Mouse (Mus musculus): ENCODE data around the gene Emilin1. TPM values are rescaled to one million over a fixed set of nuclear protein-coding genes. Genes with fewer than 3 reads are reported as not detected.

The Emilin1 gene
- polyA plus RNA-seq, 1 experiment from 2014 or later, result 8.6 TPM

GRCm38 (mm10) chr5:30944956-30945781, 32.0 kb downstream of the Emilin1 start, which contains the start of gene Cgref1:
Cgref1 (minus strand) TSS chr5:30945591.
- peak within 1 kb of the TSS; percentile 46 for H3K4me3 ChIP-seq (ENCODE audit: low read depth, low read length)
- no peaks in the 10 kb centered on the region for H3K9me3 ChIP-seq (replicated peaks; ENCODE audit: control insufficient read depth, low read length)
- H3K27me3 ChIP-seq (replicated peaks; ENCODE audit: control insufficient read depth, insufficient read depth, low read length), result no peaks in the 10 kb centered on the region
- no peak within 1 kb of the TSS for H3K27ac ChIP-seq (ENCODE audit: low read depth, low read length)
- 4% methylated on average over 44 of the region's 44 CpGs for WGBS
- H3K4me1 ChIP-seq (ENCODE audit: control insufficient read depth, insufficient read depth, low read length), result peaks cover 1% of the 10 kb centered on the region
- peak within 1 kb of the TSS; percentile 72 for H3K9ac ChIP-seq (ENCODE audit: low read length)
- peak within 1 kb of the TSS; percentile 81 for H3K4me2 ChIP-seq (ENCODE audit: low read length)
- H3K36me3 ChIP-seq (ENCODE audit: control insufficient read depth, insufficient read depth, low read length), result no peaks in the 10 kb centered on the region
- DNase-seq (ENCODE audit: low spot score) (peak; percentile 74), ATAC-seq (peak; percentile 59)

- WGBS, result 77% methylated on average over 5 of the region's 5 CpGs
- H3K4me2 ChIP-seq (ENCODE audit: low read length), result no peak overlapping the region
- no peak overlapping the region for H3K4me3 ChIP-seq (ENCODE audit: low read depth, low read length)
- no peak overlapping the region for H3K27ac ChIP-seq (ENCODE audit: low read depth, low read length)
- H3K27me3 ChIP-seq (replicated peaks; ENCODE audit: control insufficient read depth, insufficient read depth, low read length), result no peaks in the 10 kb centered on the region
- H3K36me3 ChIP-seq (ENCODE audit: control insufficient read depth, insufficient read depth, low read length), result peaks cover 17% of the 10 kb centered on the region
- ATAC-seq, result no peak
- H3K4me1 ChIP-seq (ENCODE audit: control insufficient read depth, insufficient read depth, low read length), result peaks cover 6% of the 10 kb centered on the region
- no peak for DNase-seq (ENCODE audit: low spot score)
- no peak overlapping the region for H3K9ac ChIP-seq (ENCODE audit: low read length)
- H3K9me3 ChIP-seq (replicated peaks; ENCODE audit: control insufficient read depth, low read length), result no peaks in the 10 kb centered on the region
These were observed 35.4 kb downstream of the Emilin1 start for GRCm38 (mm10) chr5:30948620-30949019.

- ATAC-seq (peak; percentile 87), DNase-seq (ENCODE audit: low spot score) (peak; percentile 94)
- peak overlapping the region; percentile 49 for H3K4me3 ChIP-seq (ENCODE audit: low read depth, low read length)
- no peaks in the 10 kb centered on the region for H3K9me3 ChIP-seq (replicated peaks; ENCODE audit: control insufficient read depth, low read length)
- H3K4me2 ChIP-seq (ENCODE audit: low read length), result peak overlapping the region; percentile 92
- peaks cover 6% of the 10 kb centered on the region for H3K4me1 ChIP-seq (ENCODE audit: control insufficient read depth, insufficient read depth, low read length)
- H3K27ac ChIP-seq (ENCODE audit: low read depth, low read length), result peak overlapping the region; percentile 52; the same call in 1 of the 2 replicates
- H3K9ac ChIP-seq (ENCODE audit: low read length), result peak overlapping the region; percentile 70
- H3K36me3 ChIP-seq (ENCODE audit: control insufficient read depth, insufficient read depth, low read length), result peaks cover 28% of the 10 kb centered on the region
- no peaks in the 10 kb centered on the region for H3K27me3 ChIP-seq (replicated peaks; ENCODE audit: control insufficient read depth, insufficient read depth, low read length)
- under 1% methylated on average over 31 of the region's 31 CpGs for WGBS
These were observed 36.6 kb downstream of the Emilin1 start for GRCm38 (mm10) chr5:30949654-30950326.

- 0 out of 2 replicates have a peak, but pooled peaks have one; percentile 31 for ATAC-seq
These were observed 37.2 kb downstream of the Emilin1 start for GRCm38 (mm10) chr5:30950451-30950850.

GRCm38 (mm10) chr5:30950922-30951321, 37.7 kb downstream of the Emilin1 start:
- Histone ChIP-seq H3K36me3 (ENCODE audit: control insufficient read depth, insufficient read depth, low read length) (peaks cover 40% of the 10 kb centered on the region), H3K9me3 (replicated peaks; ENCODE audit: control insufficient read depth, low read length) (no peaks in the 10 kb centered on the region), H3K4me3 (ENCODE audit: low read depth, low read length) (no peak overlapping the region), H3K27me3 (replicated peaks; ENCODE audit: control insufficient read depth, insufficient read depth, low read length) (no peaks in the 10 kb centered on the region), H3K9ac (ENCODE audit: low read length) (no peak overlapping the region), H3K27ac (ENCODE audit: low read depth, low read length) (no peak overlapping the region), H3K4me1 (ENCODE audit: control insufficient read depth, insufficient read depth, low read length) (peaks cover 6% of the 10 kb centered on the region), H3K4me2 (ENCODE audit: low read length) (no peak overlapping the region)
- 94% methylated on average over 2 of the region's 2 CpGs for WGBS
- no peak for DNase-seq (ENCODE audit: low spot score)
- ATAC-seq, result no peak

More at GRCm38 (mm10) chr5:30950451-30950850, 37.2 kb downstream of the Emilin1 start:
- WGBS, result 61% methylated on average over 4 of the region's 4 CpGs
- no peak for DNase-seq (ENCODE audit: low spot score)
- Histone ChIP-seq H3K4me2 (ENCODE audit: low read length) (peak overlapping the region; percentile 92), H3K4me3 (ENCODE audit: low read depth, low read length) (peak overlapping the region; percentile 49), H3K27me3 (replicated peaks; ENCODE audit: control insufficient read depth, insufficient read depth, low read length) (no peaks in the 10 kb centered on the region), H3K27ac (ENCODE audit: low read depth, low read length) (no peak overlapping the region), H3K36me3 (ENCODE audit: control insufficient read depth, insufficient read depth, low read length) (peaks cover 35% of the 10 kb centered on the region), H3K9me3 (replicated peaks; ENCODE audit: control insufficient read depth, low read length) (no peaks in the 10 kb centered on the region), H3K9ac (ENCODE audit: low read length) (peak overlapping the region; percentile 70; the same call in 1 of the 2 replicates), H3K4me1 (ENCODE audit: control insufficient read depth, insufficient read depth, low read length) (peaks cover 6% of the 10 kb centered on the region)

GRCm38 (mm10) chr5:30951706-30952105, 38.5 kb downstream of the Emilin1 start:
- H3K27ac ChIP-seq (ENCODE audit: low read depth, low read length), result no peak overlapping the region
- DNase-seq (ENCODE audit: low spot score) (no peak), ATAC-seq (no peak)
- peaks cover 6% of the 10 kb centered on the region for H3K4me1 ChIP-seq (ENCODE audit: control insufficient read depth, insufficient read depth, low read length)
- H3K4me3 ChIP-seq (ENCODE audit: low read depth, low read length), result no peak overlapping the region
- no peaks in the 10 kb centered on the region for H3K27me3 ChIP-seq (replicated peaks; ENCODE audit: control insufficient read depth, insufficient read depth, low read length)
- WGBS, result 79% methylated on average over 6 of the region's 6 CpGs
- no peak overlapping the region for H3K9ac ChIP-seq (ENCODE audit: low read length)
- no peak overlapping the region for H3K4me2 ChIP-seq (ENCODE audit: low read length)
- H3K9me3 ChIP-seq (replicated peaks; ENCODE audit: control insufficient read depth, low read length), result no peaks in the 10 kb centered on the region
- H3K36me3 ChIP-seq (ENCODE audit: control insufficient read depth, insufficient read depth, low read length), result peaks cover 42% of the 10 kb centered on the region

- H3K27ac ChIP-seq (ENCODE audit: low read depth, low read length), result no peak overlapping the region
- WGBS, result 83% methylated on average over 5 of the region's 5 CpGs
- H3K4me3 ChIP-seq (ENCODE audit: low read depth, low read length), result no peak overlapping the region
- H3K9ac ChIP-seq (ENCODE audit: low read length), result no peak overlapping the region
- no peak for ATAC-seq
- H3K27me3 ChIP-seq (replicated peaks; ENCODE audit: control insufficient read depth, insufficient read depth, low read length), result no peaks in the 10 kb centered on the region
- no peaks in the 10 kb centered on the region for H3K9me3 ChIP-seq (replicated peaks; ENCODE audit: control insufficient read depth, low read length)
- H3K4me2 ChIP-seq (ENCODE audit: low read length), result no peak overlapping the region
- H3K36me3 ChIP-seq (ENCODE audit: control insufficient read depth, insufficient read depth, low read length), result peaks cover 45% of the 10 kb centered on the region
- no peak for DNase-seq (ENCODE audit: low spot score)
- H3K4me1 ChIP-seq (ENCODE audit: control insufficient read depth, insufficient read depth, low read length), result peaks cover 9% of the 10 kb centered on the region
These were observed 39.3 kb downstream of the Emilin1 start for GRCm38 (mm10) chr5:30952551-30952950.

GRCm38 (mm10) chr5:30954065-30954464, 40.9 kb downstream of the Emilin1 start:
- DNase-seq (ENCODE audit: low spot score) (no peak), ATAC-seq (no peak)
- Histone ChIP-seq H3K4me1 (ENCODE audit: control insufficient read depth, insufficient read depth, low read length) (peaks cover 24% of the 10 kb centered on the region), H3K27ac (ENCODE audit: low read depth, low read length) (no peak overlapping the region), H3K9me3 (replicated peaks; ENCODE audit: control insufficient read depth, low read length) (no peaks in the 10 kb centered on the region), H3K36me3 (ENCODE audit: control insufficient read depth, insufficient read depth, low read length) (peaks cover 57% of the 10 kb centered on the region), H3K4me3 (ENCODE audit: low read depth, low read length) (no peak overlapping the region), H3K27me3 (replicated peaks; ENCODE audit: control insufficient read depth, insufficient read depth, low read length) (no peaks in the 10 kb centered on the region), H3K9ac (ENCODE audit: low read length) (no peak overlapping the region), H3K4me2 (ENCODE audit: low read length) (no peak overlapping the region)
- WGBS, result 100% methylated on average over 6 of the region's 6 CpGs
